Mouse (Mus musculus) heart, postnatal 25 days (tissue): ENCODE measurements at regions not wholly inside any gene's neighbourhood (a gene's known extent, or its start where the extent isn't known, plus 50 kb on each side); places are given as distances from the start of the nearest gene placed in this dataset.

Experiments
- DNase-seq: peaks from one replicate; pipeline ENCODE4 v3.0.0; 2022; ENCODE audit warnings: low spot score
- intact Hi-C: fragments of 180-260 bp; cut with DNase I; formaldehyde crosslinking; loops from one replicate; pipeline ENCODE4 v1.15.1; 2025

DNA sequence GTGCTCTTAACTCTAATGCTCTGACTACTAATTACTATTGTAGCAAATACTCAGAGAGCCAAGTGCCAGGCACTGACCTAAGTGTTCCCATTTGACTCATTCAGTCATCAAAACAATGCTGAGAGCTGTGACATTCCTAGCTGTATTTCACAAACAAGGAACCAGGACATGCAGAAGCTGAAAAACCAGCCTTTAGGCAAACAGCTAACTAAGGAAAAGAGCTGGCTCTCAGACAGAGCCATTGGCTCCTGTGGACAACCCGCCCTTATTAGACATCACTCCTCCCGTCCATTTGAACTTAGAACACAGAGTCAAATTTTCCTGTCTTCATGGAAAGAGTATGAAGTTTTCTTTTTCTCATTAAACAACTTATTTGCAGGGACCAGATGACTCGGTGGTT is 88.5 kb upstream of the Zfp648 start:
- intact Hi-C loops = no loop called here
- DNase-seq = no peak

DNA sequence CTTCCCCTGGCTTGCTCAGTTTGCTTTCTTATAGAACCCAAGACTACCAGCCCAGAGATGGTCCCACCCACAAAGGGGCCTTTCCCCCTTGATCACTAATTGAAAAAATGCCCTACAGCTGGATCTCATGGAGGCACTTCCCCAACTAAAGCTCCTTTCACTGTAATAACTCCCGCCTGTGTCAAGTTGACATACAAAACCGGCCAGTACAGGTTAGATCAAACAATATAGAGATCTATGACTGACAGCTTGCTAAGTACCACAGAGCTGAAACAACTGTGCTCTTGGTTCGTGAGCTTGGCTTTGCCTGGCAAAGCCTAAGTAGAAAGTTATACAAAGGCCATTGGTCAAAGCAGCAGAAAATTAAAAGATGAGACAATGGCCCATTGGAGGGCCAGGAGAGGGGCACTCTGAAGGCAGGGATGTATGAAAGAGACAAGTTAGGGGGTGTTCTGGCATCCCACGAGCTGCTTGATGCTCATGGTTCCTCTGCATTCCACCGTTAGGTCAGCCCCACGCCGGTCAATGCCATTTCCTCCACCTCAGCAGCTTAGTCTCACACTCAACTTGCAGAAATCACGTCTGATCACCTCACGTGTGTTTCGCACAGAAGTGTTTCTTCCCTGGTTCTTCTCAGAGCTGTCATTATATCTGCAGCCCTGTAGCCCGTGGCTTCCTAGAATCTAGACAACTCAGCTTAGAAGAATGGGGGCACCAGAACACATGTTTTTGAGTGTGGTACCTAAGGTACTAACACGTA is 87.5 kb upstream of the Zfp648 start:
- intact Hi-C loops = no loop called here
- no peak for DNase-seq

DNA sequence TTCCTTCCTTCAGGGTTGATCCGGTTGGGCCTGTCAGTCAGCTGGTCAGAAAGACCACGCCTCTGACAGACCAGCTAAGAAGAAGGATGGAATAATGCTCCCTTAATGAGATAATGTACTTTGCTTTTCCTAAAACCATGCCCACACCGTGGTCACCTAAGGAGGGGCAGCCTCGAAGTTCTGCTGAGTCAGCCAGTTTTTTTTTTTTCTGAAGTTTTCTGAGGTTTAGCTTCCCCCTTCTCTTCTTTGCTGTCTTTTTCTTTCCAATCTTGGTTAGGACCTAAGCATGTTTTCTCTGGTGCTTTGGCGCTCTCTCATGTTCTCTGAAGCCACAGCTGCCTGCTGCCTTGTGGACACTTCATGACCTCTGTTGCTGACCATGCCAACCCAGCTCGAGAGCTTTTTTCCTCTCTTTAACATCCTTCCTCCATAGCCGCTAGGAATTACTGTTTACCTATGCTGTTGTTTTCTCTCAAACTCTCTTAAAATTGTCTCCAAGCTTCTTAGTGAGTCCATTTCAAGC is 84.7 kb upstream of the Zfp648 start:
- intact Hi-C loops = loop anchor here (2.0 to 5.0 kb wide), 2 partner anchors 37 to 66 kb away; no protein-coding TSS in a partner anchor
- DNase-seq = no peak

DNA sequence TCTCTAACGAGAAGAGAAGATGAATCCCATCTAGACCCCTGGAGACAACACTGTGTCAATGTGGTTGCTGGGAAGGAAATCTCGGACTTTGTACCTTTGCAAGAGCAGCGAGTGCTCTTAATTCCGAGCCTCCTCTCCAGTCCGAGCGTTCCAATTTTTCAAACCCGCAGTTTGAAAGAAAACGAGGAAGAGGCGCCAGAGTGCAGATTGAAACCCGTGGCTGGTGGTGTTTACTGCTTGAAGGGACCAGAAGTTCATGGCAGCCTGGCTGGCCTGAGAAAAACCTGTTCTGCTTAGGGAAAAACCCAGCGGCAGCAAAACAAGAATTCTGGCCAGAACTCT is 83.7 kb upstream of the Zfp648 start:
- no peak for DNase-seq
- intact Hi-C loops = loop anchor here (2.0 to 5.0 kb wide), 2 partner anchors 39 to 65 kb away; no protein-coding TSS in a partner anchor

DNA sequence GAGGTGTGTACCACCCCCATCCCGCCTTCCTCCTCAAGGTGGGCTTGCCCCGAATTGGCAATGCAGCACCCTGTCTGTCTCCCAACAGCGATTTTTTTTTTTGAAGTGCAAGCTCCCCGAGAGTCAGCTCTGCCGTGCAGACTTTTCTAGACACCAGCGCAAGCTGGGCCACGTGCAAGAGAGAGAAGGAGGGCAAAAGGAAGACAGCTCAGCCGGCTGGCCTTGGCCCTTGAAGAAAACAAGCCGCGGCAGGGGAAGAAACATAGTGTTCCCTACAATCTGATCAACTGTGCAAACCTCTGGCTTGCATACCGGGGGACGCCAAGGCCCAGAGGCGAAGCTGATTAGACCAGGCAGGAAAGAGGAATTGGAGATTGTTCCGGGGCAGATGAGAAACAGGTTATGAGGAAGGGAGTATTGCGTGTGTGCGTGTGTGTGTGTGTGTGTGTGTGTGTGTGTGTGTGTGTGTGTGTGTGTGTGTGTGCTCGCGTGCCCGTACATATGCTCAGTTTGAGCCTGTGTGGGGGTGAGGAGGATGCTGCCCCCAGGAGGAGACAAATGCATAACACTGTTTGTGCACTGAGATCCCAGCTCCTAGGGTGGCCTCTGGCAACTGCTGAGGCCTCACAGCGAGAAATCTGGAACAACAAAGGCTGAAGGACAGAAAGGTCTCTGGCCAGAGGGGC is 83.2 kb upstream of the Zfp648 start:
- peak; percentile 70 for DNase-seq
- intact Hi-C loops = loop anchor here (1.0 to 5.0 kb wide), 4 partner anchors 39 to 223 kb away; no protein-coding TSS in a partner anchor

DNA sequence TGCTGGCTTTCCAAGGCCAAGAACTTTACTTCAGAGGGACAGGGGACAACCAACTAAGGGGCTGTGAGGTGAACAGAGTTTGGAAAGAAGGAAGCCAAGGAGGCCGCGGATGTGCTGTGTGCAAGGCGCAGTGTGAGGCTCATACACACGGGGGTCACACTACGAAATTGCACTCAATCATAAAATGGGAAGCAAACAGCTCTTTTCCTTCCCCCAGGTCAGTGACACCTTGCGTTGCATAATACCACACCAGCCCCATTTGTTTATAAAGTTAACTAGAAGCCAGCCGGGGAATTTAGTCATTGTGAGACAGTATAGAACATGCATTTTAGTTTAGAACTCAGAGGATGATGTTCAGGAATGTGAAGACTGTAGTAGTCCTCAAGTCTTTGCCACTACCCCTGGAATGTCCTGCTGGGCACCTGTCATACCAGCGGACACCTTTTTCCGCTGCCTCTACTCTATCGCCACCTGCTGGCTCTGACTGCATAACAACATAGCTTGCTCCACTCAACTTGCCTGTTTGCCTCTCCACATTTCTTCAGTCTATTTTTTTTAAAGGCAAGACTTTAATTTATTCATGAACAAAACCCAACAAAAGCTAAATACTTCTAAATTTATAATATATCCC is 82.5 kb upstream of the Zfp648 start:
- DNase-seq = no peak
- intact Hi-C loops = loop anchor here (1.0 to 5.0 kb wide), 3 partner anchors 64 to 223 kb away; no protein-coding TSS in a partner anchor

DNA sequence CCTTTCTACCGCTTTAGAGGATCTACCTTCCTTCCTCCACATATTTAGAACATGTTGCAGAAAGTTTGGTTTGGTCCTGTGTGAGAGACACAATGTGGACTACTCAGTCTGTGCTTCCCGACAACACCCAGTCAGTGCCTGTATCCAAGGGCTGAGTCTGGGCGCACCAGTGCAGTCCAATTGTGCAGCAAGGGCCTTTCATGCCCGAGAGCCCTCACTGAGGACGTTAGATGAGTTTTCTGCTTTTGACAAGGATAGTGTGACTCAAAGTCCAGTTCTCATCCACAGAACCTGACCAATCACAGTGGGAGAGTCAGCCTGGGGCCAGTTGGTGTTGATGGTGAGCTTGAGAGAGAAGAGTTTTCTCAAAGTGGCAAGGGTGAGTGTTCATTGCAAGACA is 81.4 kb upstream of the Zfp648 start:
- no peak for DNase-seq
- intact Hi-C loops = loop anchor here (2.0 to 5.0 kb wide), 2 partner anchors 63 to 87 kb away; no protein-coding TSS in a partner anchor

DNA sequence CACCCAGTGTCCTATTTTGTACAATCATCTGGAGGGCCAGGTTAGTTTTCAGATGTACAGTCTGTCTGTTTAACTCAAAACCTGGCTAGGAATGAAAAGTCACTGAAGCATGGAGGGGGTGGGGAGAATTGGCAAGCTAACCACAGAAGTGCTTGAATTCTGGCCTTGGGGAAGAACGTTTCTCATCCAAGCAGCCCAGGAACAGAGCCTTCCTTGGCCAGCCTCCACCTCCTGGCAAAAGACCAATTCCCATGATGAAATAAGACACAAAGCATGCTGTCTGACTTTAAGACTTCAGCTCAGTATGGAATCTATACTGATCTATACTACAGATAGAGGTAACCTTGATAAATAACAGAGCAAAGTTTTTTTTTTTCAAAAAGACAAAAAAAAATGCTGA is 80.3 kb upstream of the Zfp648 start:
- peak; percentile 64 for DNase-seq
- intact Hi-C loops = no loop called here

DNA sequence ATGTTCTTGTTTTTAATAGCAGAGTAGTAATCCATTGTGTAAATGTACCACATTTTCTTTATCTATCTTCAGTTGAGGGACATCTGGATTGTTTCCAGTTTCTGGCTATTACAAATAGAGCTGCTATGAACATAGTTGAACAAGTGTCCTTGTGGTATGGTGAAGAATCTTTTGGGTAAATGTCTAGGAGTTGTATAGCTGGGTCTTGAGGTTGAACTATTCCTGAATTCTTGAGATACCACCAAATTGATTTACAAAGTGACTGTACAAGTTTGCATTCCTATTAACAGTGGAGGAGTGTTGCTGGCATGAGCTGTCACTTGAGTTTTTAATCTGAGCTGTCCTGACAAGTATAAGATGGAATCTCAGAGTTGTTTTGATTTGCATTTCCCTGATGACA is 76.0 kb upstream of the Zfp648 start:
- DNase-seq = no peak
- intact Hi-C loops = no loop called here

DNA sequence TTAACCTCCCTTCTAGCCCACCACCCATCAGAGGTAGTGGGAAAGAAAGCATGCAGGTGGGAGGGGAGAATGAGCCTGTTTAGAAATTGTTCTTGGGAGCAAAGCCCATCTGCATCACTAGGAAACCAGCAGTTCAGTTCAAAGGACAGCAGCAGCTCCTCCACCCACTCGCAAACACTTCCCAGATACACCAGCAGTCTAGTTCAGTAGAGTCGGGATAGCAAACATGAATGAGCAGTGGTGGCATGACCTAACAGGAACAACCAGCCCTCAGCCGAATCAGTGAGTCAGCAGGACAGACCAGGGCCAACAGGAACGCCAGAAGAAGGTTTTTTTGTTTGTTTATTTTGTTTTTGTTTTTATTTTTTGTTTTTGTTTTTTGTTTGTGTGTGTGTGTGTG is 74.5 kb upstream of the Zfp648 start:
- intact Hi-C loops = no loop called here
- DNase-seq = no peak

DNA sequence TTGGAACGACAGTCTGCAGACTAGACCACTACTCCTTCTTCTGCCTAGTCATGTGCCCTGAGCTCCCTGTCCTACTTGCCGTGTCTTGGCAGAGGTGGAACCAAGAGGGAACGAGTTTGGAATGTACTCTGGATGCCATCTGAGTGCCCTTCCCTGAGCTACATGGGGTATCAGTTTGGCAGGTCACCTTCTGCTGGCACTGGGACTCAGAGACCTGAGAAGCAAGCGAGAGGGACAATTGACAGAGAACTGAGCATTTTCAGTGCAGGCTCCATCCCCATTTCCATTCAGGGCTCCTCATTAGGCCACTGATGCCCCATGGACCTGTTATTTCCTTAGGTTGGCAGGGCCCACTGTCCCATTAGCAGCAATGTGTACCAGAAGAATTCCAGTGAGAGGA is 61.5 kb upstream of the Zfp648 start:
- no peak for DNase-seq
- intact Hi-C loops = no loop called here

DNA sequence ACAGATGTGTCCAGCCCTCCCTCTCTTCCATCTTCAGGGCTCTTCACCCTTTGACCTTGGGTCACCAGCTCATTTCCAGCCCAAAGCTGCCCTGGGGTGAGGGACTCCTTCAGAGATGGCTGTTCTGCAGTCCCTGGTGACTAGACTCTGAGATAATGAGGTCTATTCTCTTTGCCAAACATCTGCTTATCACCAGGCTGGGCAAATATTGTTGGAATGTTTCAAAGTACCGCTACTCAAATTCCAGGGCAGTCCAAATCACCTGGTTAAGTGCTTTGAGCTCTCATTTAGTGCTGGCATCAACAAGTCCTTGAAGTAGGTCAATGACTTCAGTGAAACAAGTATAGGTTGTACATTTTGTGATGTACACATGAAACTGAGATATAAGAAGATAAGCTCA is 57.3 kb upstream of the Zfp648 start:
- DNase-seq = no peak
- intact Hi-C loops = no loop called here

DNA sequence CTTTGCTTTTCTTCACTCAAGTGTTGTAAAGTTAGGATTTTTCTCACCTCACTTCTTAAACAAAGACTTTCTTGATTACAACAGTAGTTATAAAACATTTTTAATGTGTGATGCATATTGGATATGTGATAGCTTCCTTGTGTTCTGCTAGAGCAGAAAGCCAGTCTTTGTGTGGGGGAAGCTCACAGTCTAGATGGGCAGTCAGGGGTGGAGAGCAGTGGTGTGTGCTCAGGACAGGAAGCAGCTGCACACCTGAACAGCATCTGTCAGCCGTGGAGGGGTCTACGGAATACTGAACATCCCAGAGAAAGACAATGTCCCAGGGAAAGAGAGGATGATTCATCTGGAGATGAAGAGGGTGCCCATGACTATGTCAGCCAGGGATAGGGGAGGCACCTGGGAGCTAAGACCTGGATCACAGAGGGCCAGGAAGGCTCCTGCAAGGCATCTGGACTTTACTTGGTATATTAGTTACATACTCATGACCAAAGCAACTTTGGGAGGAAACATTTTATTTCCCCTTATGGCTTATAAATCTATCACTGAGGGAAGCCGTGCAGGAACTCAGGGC is 53.9 kb upstream of the Zfp648 start:
- intact Hi-C loops = no loop called here
- DNase-seq = no peak

DNA sequence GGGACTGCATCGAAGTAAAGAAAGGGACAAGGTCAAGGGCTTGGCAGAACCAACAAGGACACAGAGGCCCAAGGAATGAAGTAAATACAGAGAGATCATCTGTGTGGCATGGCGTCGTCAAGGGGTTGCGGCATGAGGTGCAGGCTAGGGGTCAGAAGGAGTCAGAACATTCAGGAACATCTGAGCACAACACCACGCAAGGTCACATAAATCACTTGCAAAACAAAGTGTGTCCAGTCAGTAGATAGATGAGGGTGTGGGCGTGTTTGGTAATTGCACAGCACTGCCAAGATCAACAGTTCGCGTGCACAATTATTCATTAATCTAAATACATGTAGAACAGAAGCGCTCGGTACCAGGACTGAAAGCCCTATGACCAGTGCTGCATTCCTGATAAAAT is 52.0 kb upstream of the Zfp648 start:
- DNase-seq = peak; percentile 7
- intact Hi-C loops = no loop called here

DNA sequence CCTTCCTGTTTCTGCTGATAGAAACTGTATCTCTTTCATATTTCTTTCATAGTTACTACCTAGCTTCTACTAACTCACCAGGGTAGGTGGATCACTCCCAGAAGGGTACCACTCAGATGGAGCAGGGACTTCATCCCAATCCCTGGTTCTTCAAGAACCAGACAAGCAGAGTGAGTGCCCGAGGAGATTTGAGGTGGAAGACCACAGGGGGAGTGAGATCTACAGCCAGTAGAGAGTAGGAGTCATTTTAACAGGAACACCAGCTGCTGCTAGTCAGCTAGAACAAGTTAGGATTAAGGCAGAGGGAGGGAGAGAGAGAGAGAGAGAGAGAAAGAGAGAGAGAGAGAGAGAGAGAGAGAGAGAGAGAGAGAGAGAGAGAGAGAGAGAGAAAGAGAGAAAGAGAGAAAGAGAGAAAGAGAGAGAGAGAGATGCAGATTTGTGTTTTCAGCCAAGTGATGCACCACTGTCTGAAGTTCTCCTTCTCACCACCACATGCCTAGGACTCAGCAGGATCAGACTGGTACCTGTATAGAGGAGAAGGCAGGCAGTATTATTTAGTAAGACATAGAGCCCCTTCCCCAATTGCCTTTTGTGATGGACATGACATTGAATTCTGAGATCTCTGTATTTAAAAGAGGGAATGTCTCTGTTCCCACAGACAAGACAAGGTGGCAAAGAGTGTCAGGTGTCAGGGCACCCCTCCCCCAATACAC is 51.4 kb upstream of the Zfp648 start:
- intact Hi-C loops = no loop called here
- DNase-seq = no peak

DNA sequence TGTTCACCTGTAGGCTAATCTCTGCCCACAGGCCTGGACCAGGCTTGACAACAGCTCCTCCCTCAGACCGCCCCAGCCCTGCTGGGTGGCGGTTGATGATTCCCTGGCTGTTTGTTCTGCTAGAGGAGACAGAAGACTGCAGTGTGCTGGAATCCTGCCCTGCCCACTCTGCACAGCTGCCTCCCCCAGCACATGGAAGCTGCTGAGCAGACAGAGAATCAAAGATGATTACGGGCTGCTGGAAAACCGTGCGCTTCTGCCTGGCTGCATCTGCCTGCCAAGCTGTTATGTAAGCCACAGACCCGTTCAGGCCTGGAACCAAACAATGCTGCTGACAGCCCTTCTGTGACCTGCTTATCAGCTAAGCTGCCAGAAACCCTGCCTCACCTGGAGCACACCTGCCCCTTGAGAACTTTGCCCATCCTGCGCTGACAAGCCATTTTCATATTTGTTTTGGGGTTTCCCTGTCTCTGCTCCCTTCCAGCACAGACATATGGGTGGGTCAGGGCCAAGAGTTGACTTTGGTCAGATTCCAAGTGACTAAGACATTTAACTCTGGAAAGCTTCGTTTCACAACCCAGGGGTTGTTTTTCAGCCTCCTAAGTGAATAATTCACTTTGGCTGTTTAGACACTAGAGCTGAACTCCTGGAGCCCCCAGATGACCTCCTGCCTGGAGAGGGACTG is 50.7 kb upstream of the Zfp648 start:
- intact Hi-C loops = no loop called here
- DNase-seq = peak; percentile 79
